8 mouse cellular contexts compared by ENCODE assay signal in genomic region chr8:111573583-111573982, GRCm38 (mm10). TPM values are rescaled to one million over a fixed set of nuclear protein-coding genes. Genes with fewer than 3 reads are reported as not detected.
DNase-seq lines count a peak whose midpoint lies in the region; ATAC-seq and TF ChIP-seq lines count a peak whose summit lies in the region.

No protein-coding gene starts in this region.

- no peak for TF ChIP-seq CTCF in small intestine, adult 2 months (IDR thresholded peaks at IDR 0.05; ENCODE audit: extremely low read depth, insufficient read length, insufficient replicate concordance, low read depth, low read length)
- TF ChIP-seq CTCF in lung, postnatal 0 days (IDR thresholded peaks at IDR 0.05), result no peak

- ATAC-seq in embryonic facial prominence, embryonic 13.5 days (ENCODE audit: insufficient number of reproducible peaks, insufficient read depth, low FRiP score, low TSS enrichment, low read depth), result no peak
- ATAC-seq in lung, postnatal 0 days, result no peak
- ATAC-seq in granulocyte monocyte progenitor cell, adult 5-6 weeks (replicated peaks; ENCODE audit: poor library complexity, severe bottlenecking), result no peak

- peaks cover 30% of the 10 kb centered on the region for H3K4me1 ChIP-seq in embryonic facial prominence, embryonic 13.5 days
- peaks cover 8% of the 10 kb centered on the region; the same call in 1 of the 2 replicates for H3K4me1 ChIP-seq in small intestine, adult 2 months (ENCODE audit: control insufficient read depth, insufficient read depth, insufficient read length, low read length)
- H3K4me1 ChIP-seq in lung, postnatal 0 days (ENCODE audit: insufficient read depth, low read depth, low read length), result no peaks in the 10 kb centered on the region

- 0 out of 2 replicates have a peak, but pooled peaks cover 8% of the 10 kb centered on the region for H3K36me3 ChIP-seq in embryonic facial prominence, embryonic 13.5 days
- H3K36me3 ChIP-seq in small intestine, adult 2 months (ENCODE audit: control insufficient read depth, insufficient read depth, low read length), result no peaks in the 10 kb centered on the region
- H3K36me3 ChIP-seq in lung, postnatal 0 days (ENCODE audit: insufficient read depth, low read length), result no peaks in the 10 kb centered on the region

- DNase-seq in embryo, embryonic 10 days (ENCODE audit: low spot score), result peak; percentile 43
- no peak for DNase-seq in embryo, embryonic 9.5 days (ENCODE audit: extremely low spot score)
- peak; percentile 83 for DNase-seq in CD4-positive, CD25-positive, alpha-beta regulatory T cell, adult 2 months (ENCODE audit: low read depth, low spot score)
- peak; percentile 81 for DNase-seq in liver
- no peak for DNase-seq in lung, postnatal 0 days (ENCODE audit: low spot score)

- TF ChIP-seq EP300 in lung, postnatal 0 days (IDR thresholded peaks at IDR 0.05), result no peak

- H3K9ac ChIP-seq in embryonic facial prominence, embryonic 13.5 days, result no peak overlapping the region
- H3K9ac ChIP-seq in lung, postnatal 0 days (replicated peaks; ENCODE audit: low read depth), result no peak overlapping the region

- no peaks in the 10 kb centered on the region for H3K27me3 ChIP-seq in embryonic facial prominence, embryonic 13.5 days
- H3K27me3 ChIP-seq in small intestine, adult 2 months (ENCODE audit: control insufficient read depth, insufficient read depth, low read length), result no peaks in the 10 kb centered on the region
- no peaks in the 10 kb centered on the region for H3K27me3 ChIP-seq in lung, postnatal 0 days (replicated peaks; ENCODE audit: insufficient read depth, low read length)

- WGBS in embryonic facial prominence, embryonic 13.5 days, result 34% methylated on average over 8 of the region's 8 CpGs
- 40% methylated on average over 8 of the region's 8 CpGs for WGBS in small intestine, adult 2 months
- WGBS in lung, postnatal 0 days, result 42% methylated on average over 8 of the region's 8 CpGs

- H3K4me3 ChIP-seq in embryonic facial prominence, embryonic 13.5 days, result no peak overlapping the region
- peak overlapping the region; percentile 8; the same call in 1 of the 2 replicates for H3K4me3 ChIP-seq in small intestine, adult 2 months (ENCODE audit: low read depth, low read length)
- no peak overlapping the region for H3K4me3 ChIP-seq in lung, postnatal 0 days (ENCODE audit: low read depth, low read length)

- H3K27ac ChIP-seq in embryonic facial prominence, embryonic 13.5 days, result 0 out of 2 replicates have a peak overlapping the region, but pooled peaks have one; percentile 7
- H3K27ac ChIP-seq in small intestine, adult 2 months (ENCODE audit: insufficient read depth, low read depth, low read length), result no peak overlapping the region
- no peak overlapping the region for H3K27ac ChIP-seq in lung, postnatal 0 days (ENCODE audit: low read length)

- no peaks in the 10 kb centered on the region for H3K9me3 ChIP-seq in embryonic facial prominence, embryonic 13.5 days
- H3K9me3 ChIP-seq in lung, postnatal 0 days (ENCODE audit: low read length), result no peaks in the 10 kb centered on the region

- H3K4me2 ChIP-seq in embryonic facial prominence, embryonic 13.5 days, result no peak overlapping the region
- H3K4me2 ChIP-seq in lung, postnatal 0 days (replicated peaks; ENCODE audit: low read depth, low read length), result no peak overlapping the region

- TF ChIP-seq POLR2A in small intestine, adult 2 months (IDR thresholded peaks at IDR 0.05; ENCODE audit: low read depth, low read length), result no peak

RNA-seq across cellular contexts. Expression of gene Znrf1, which starts 37.7 kb away (rescaled TPM):
- polyA plus RNA-seq in embryonic facial prominence, embryonic 13.5 days (2015; fragmentation: Nextera tagmentation; extraction: Ambion mirVana), result 36.2 and 51.5 TPM in 2 replicates
- 18.7 and 25.7 TPM in 2 replicates for polyA plus RNA-seq in small intestine, adult 2 months (2012; rRNA removed)
- 24.5 and 31.6 TPM in 2 replicates for polyA plus RNA-seq in lung, postnatal 0 days (2015; fragmentation: Nextera tagmentation; extraction: Ambion mirVana)
- total RNA-seq in granulocyte monocyte progenitor cell, adult 5-6 weeks (2014; fragmentation: Nextera tagmentation), result 84.7 and 119 TPM in 2 replicates
- 63.4 and 75.4 TPM in 2 replicates for total RNA-seq in granulocyte monocyte progenitor cell, adult 5-6 weeks (2017)

RNA-seq across cellular contexts. Expression of gene Wdr59, which starts 51.7 kb away (rescaled TPM):
- polyA plus RNA-seq in embryonic facial prominence, embryonic 13.5 days (2015; fragmentation: Nextera tagmentation; extraction: Ambion mirVana), result 8.0 and 9.6 TPM in 2 replicates
- 2.1 and 2.2 TPM in 2 replicates for polyA plus RNA-seq in small intestine, adult 2 months (2012; rRNA removed)
- 2.3 and 2.9 TPM in 2 replicates for polyA plus RNA-seq in lung, postnatal 0 days (2015; fragmentation: Nextera tagmentation; extraction: Ambion mirVana)
- 6.7 and 7.7 TPM in 2 replicates for total RNA-seq in granulocyte monocyte progenitor cell, adult 5-6 weeks (2014; fragmentation: Nextera tagmentation)
- total RNA-seq in granulocyte monocyte progenitor cell, adult 5-6 weeks (2017), result 4.0 and 5.6 TPM in 2 replicates

RNA-seq across cellular contexts. Expression of gene Ldhd, which starts 56.6 kb away (rescaled TPM):
- 0.41 and 0.44 TPM in 2 replicates for polyA plus RNA-seq in embryonic facial prominence, embryonic 13.5 days (2015; fragmentation: Nextera tagmentation; extraction: Ambion mirVana)
- 2.8 and 8.4 TPM in 2 replicates for polyA plus RNA-seq in small intestine, adult 2 months (2012; rRNA removed)
- 1.6 and 1.7 TPM in 2 replicates for polyA plus RNA-seq in lung, postnatal 0 days (2015; fragmentation: Nextera tagmentation; extraction: Ambion mirVana)
- not detected in 2 replicates for total RNA-seq in granulocyte monocyte progenitor cell, adult 5-6 weeks (2014; fragmentation: Nextera tagmentation)
- total RNA-seq in granulocyte monocyte progenitor cell, adult 5-6 weeks (2017), result not detected in 2 replicates

Comparison
In these comparisons a context has a peak if more than half of its experiments do, and no peak if none do; other contexts are left out.
1. DNase-seq: peak in embryo, embryonic 10 days (single experiment), CD4-positive, CD25-positive, alpha-beta regulatory T cell, adult 2 months (single experiment) and liver (single experiment); none in embryo, embryonic 9.5 days (single experiment) and lung, postnatal 0 days (single experiment).